Mouse (Mus musculus) adrenal gland, adult 8-10 months (tissue): ENCODE data around the gene Aurkc. TPM values are rescaled to one million over a fixed set of nuclear protein-coding genes. Genes with fewer than 3 reads are reported as not detected.
"Not testable (repeated sequence)": the region's sequence is repeated elsewhere in the genome, so short reads cannot be mapped to it uniquely, and the experiment has no call there.

Experiments used
- DNase-seq: peaks from one replicate; pipeline ENCODE4 v3.0.0; 2022
- total RNA-seq, 4 experiments: library from RNA; stranded (reverse); gene quantifications; 2 replicates each; pipeline ENCODE4 v1.2.4; 2022

Aurkc gene
- total RNA-seq: not detected

GRCm38 (mm10) chr7:6995251-6995650 is at the start of gene Aurkc:
Aurkc (plus strand) TSS chr7:6995300.
- DNase-seq: not testable (repeated sequence)

- not testable (repeated sequence) for DNase-seq
Observed at GRCm38 (mm10) chr7:6948061-6948460, 47.0 kb upstream of the Aurkc start.

GRCm38 (mm10) chr7:6956576-6956975 is 38.5 kb upstream of the Aurkc start:
- DNase-seq: no peak

GRCm38 (mm10) chr7:6958574-6958973 is 36.5 kb upstream of the Aurkc start:
- DNase-seq: no peak

GRCm38 (mm10) chr7:6973566-6973965 is 21.5 kb upstream of the Aurkc start:
- DNase-seq: no peak

GRCm38 (mm10) chr7:6976890-6977289 is 18.2 kb upstream of the Aurkc start:
- DNase-seq: no peak

- not testable (repeated sequence) for DNase-seq
Observed at GRCm38 (mm10) chr7:6998914-6999313, 3.8 kb downstream of the Aurkc start.

- DNase-seq: not testable (repeated sequence)
Observed at GRCm38 (mm10) chr7:7005441-7005840, 10.3 kb downstream of the Aurkc start.

GRCm38 (mm10) chr7:7027445-7027844 is 32.3 kb downstream of the Aurkc start:
- no peak for DNase-seq

GRCm38 (mm10) chr7:7049659-7050320 is 54.7 kb downstream of the Aurkc start:
- not testable (repeated sequence) for DNase-seq

Other genes with a start within 250 kb of the Aurkc start
- gene Zfp954, start 126.2 kb downstream of the Aurkc start, total RNA-seq: 10 to 100 TPM; 12.6 to 15.3 (median 13.7) TPM
- gene Zfp773, start 141.5 kb downstream of the Aurkc start, total RNA-seq: 1 to 10 TPM in 3 of 4 experiments, under 1 TPM in 1; 0.98 to 1.2 (median 1.0) TPM
- gene Zfp418, start 176.0 kb downstream of the Aurkc start, total RNA-seq: 1 to 10 TPM; 2.6 to 4.2 (median 3.3) TPM
- gene Zfp772, start 214.7 kb downstream of the Aurkc start, total RNA-seq: 1 to 10 TPM; 4.1 to 7.7 (median 6.5) TPM